Mouse (Mus musculus): ENCODE results near the gene Adcy6. TPM values are rescaled to one million over a fixed set of nuclear protein-coding genes. Genes with fewer than 3 reads are reported as not detected.

Adcy6 gene
- total and polyA plus RNA-seq, 3 experiments: 76.0 to 77.3 TPM; not detected in 1

DNA sequence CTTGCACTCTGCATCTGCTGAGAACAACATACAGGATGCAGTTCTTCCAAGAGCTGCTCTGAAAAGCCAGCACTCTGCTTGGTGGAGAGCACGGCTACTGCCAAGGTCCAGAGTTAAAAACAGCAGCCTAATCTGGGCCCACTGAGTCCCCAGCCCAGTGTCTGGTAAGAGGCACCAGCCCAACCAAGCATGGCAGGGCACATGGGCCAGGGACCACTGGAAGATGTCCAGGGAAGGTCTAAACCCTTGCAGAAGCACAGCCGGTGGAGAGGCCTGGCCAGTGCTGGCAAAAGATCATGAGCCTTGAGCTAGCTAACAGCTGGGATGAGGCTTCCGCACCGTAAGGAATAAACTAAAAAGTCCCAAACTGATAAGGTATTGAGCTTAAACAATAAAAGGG, 54.0 kb downstream of the Adcy6 start:
- no peaks in the 10 kb centered on the region for H3K27me3 ChIP-seq (ENCODE audit: control insufficient read depth in 1 of 2, insufficient read depth in 2 of 2, low read length in 2 of 2)
- H3K27ac ChIP-seq (ENCODE audit: control insufficient read depth, low read depth, low read length): no peak overlapping the region
- peaks cover 0 to 72% of the 10 kb centered on the region in 2 experiments; a peak in 2 of 4 replicates for H3K36me3 ChIP-seq (ENCODE audit: control insufficient read depth in 1 of 2, insufficient read depth in 2 of 2, low read length in 2 of 2)
- no peak for DNase-seq (ENCODE audit: low read depth, low spot score)
- no peak overlapping the region for H3K4me3 ChIP-seq (ENCODE audit: control insufficient read depth in 1 of 2, insufficient read depth in 1 of 2, low read depth in 2 of 2, low read length in 2 of 2)
- no peaks in the 10 kb centered on the region for H3K9me3 ChIP-seq (replicated peaks; ENCODE audit: insufficient read depth, low read length)
- H3K79me2 ChIP-seq (ENCODE audit: control insufficient read depth, insufficient read depth, low read length, poor library complexity): peaks cover 24% of the 10 kb centered on the region
- no peaks in the 10 kb centered on the region for H3K4me1 ChIP-seq (ENCODE audit: control insufficient read depth in 1 of 2, insufficient read depth in 2 of 2, low read length in 2 of 2)
- TF ChIP-seq MXI1 (IDR thresholded peaks at IDR 0.05; ENCODE audit: low read depth, low read length) (no peak), MAX (IDR thresholded peaks at IDR 0.05; ENCODE audit: low read length) (no peak), SMC3 (IDR thresholded peaks at IDR 0.05; ENCODE audit: low read depth, low read length) (no peak), EP300 (IDR thresholded peaks at IDR 0.05; ENCODE audit: low read depth in 1 of 2, low read length in 2 of 2) (no peak), MAZ (IDR thresholded peaks at IDR 0.05; ENCODE audit: low read depth, low read length) (no peak), HCFC1 (IDR thresholded peaks at IDR 0.05; ENCODE audit: low read depth, low read length) (no peak), ELF1 (IDR thresholded peaks at IDR 0.05; ENCODE audit: low read depth, low read length) (no peak), POLR2AphosphoS5 (IDR thresholded peaks at IDR 0.05; ENCODE audit: borderline replicate concordance, low read depth, low read length) (no peak), ZKSCAN1 (IDR thresholded peaks at IDR 0.05; ENCODE audit: low read depth, low read length) (no peak), BHLHE40 (IDR thresholded peaks at IDR 0.05; ENCODE audit: borderline replicate concordance, low read depth, low read length) (no peak), ETS1 (IDR thresholded peaks at IDR 0.05; ENCODE audit: low read depth, low read length) (no peak), CHD1 (IDR thresholded peaks at IDR 0.05; ENCODE audit: low read depth, low read length) (no peak), TBP (IDR thresholded peaks at IDR 0.05; ENCODE audit: low read depth, low read length) (no peak), KAT2A (conservative IDR thresholded peaks at IDR 0.05; ENCODE audit: low read depth, low read length) (no peak), USF2 (IDR thresholded peaks at IDR 0.05; ENCODE audit: borderline replicate concordance in 1 of 2, insufficient read depth in 1 of 2, low read depth in 1 of 2, low read length in 2 of 2) (no peak), MYB (IDR thresholded peaks at IDR 0.05; ENCODE audit: low read depth, low read length) (no peak), CHD2 (IDR thresholded peaks at IDR 0.05; ENCODE audit: low read length) (no peak), RCOR1 (IDR thresholded peaks at IDR 0.05; ENCODE audit: low read depth, low read length) (no peak), RAD21 (IDR thresholded peaks at IDR 0.05; ENCODE audit: low read depth, low read length) (no peak), ZC3H11A (IDR thresholded peaks at IDR 0.05; ENCODE audit: low read depth, low read length) (no peak)
- H3K9ac ChIP-seq (ENCODE audit: control insufficient read depth, low read depth, low read length, poor library complexity, severe bottlenecking): no peak overlapping the region

DNA sequence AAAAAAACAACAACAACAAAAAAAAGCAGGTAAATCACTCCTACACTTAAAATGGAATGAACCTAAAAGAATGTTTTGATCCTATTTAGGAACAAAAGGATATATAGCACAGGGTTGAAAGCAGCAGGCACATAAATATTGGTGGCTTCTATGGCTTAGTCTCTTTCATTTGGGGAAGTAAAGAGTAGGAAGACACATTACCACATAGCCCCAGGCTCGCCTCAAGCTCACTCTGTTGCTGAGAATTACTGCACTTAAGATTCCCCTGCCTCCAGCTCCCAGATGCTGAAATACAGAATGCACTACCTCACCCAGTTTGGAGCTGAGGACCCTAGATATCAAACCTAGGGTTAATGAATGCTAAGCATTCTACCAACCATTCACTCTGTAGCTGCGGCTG, 57.1 kb downstream of the Adcy6 start:
- no peak overlapping the region for H3K27ac ChIP-seq (ENCODE audit: control insufficient read depth, low read depth, low read length)

More for the DNA sequence above, 57.1 kb downstream of the Adcy6 start:
- TF ChIP-seq MXI1 (IDR thresholded peaks at IDR 0.05; ENCODE audit: low read depth, low read length) (no peak), MYB (IDR thresholded peaks at IDR 0.05; ENCODE audit: low read depth, low read length) (no peak), TBP (IDR thresholded peaks at IDR 0.05; ENCODE audit: low read depth, low read length) (no peak), ZKSCAN1 (IDR thresholded peaks at IDR 0.05; ENCODE audit: low read depth, low read length) (no peak), EP300 (IDR thresholded peaks at IDR 0.05; ENCODE audit: low read depth in 1 of 2, low read length in 2 of 2) (no peak), POLR2AphosphoS2 (IDR thresholded peaks at IDR 0.05; ENCODE audit: low read length) (no peak), MAZ (IDR thresholded peaks at IDR 0.05; ENCODE audit: low read depth, low read length) (no peak), USF1 (IDR thresholded peaks at IDR 0.05; ENCODE audit: low read depth, low read length) (no peak), MEF2A (IDR thresholded peaks at IDR 0.05; ENCODE audit: extremely low read depth, insufficient replicate concordance, low read depth, low read length, poor library complexity, severe bottlenecking) (no peak)
- no peak overlapping the region for H3K9ac ChIP-seq (ENCODE audit: control insufficient read depth, low read depth, low read length, poor library complexity, severe bottlenecking)
- peaks cover 12% of the 10 kb centered on the region for H3K79me2 ChIP-seq (ENCODE audit: control insufficient read depth, insufficient read depth, low read length, poor library complexity)
- no peaks in the 10 kb centered on the region for H3K9me3 ChIP-seq (replicated peaks; ENCODE audit: insufficient read depth, low read length)
- no peak overlapping the region for H3K4me3 ChIP-seq (ENCODE audit: control insufficient read depth in 1 of 2, insufficient read depth in 1 of 2, low read depth in 2 of 2, low read length in 2 of 2)
- no peaks in the 10 kb centered on the region for H3K27me3 ChIP-seq (ENCODE audit: control insufficient read depth in 1 of 2, insufficient read depth in 2 of 2, low read length in 2 of 2)
- DNase-seq (ENCODE audit: low read depth, low spot score): no peak
- H3K36me3 ChIP-seq (ENCODE audit: control insufficient read depth in 1 of 2, insufficient read depth in 2 of 2, low read length in 2 of 2): peaks cover 0 to 69% of the 10 kb centered on the region in 2 experiments; a peak in 2 of 4 replicates
- H3K4me1 ChIP-seq (ENCODE audit: control insufficient read depth in 1 of 2, insufficient read depth in 2 of 2, low read length in 2 of 2): no peaks in the 10 kb centered on the region
